Mouse (Mus musculus) embryonic facial prominence, embryonic 11.5 days (tissue): ENCODE results near the gene Fbxl3. TPM values are rescaled to one million over a fixed set of nuclear protein-coding genes. Genes with fewer than 3 reads are reported as not detected.

Experiments used
- ATAC-seq: fragments of 200-750 bp; cut with Nextera tagmentation; replicated peaks from 2 replicates; pipeline ENCODE4 v1.8.0; 2017; ENCODE audit warnings: low read depth; ENCODE audit not compliant: insufficient number of reproducible peaks, low FRiP score, low TSS enrichment
- DNase-seq: peaks from one replicate; pipeline ENCODE4 v3.0.0-alpha.2; 2015; ENCODE audit warnings: low spot score
- H3K27ac ChIP-seq: fragments of 300-500 bp; sonication (generic); replicated peaks from 2 replicates; pipeline ENCODE4 v1.5.1; 2014; ENCODE audit warnings: mild to moderate bottlenecking, low read depth, low read length, control low read depth
- H3K27me3 ChIP-seq: fragments of 300-500 bp; sonication (generic); 2 replicates; pipeline ENCODE4 v1.6.1; 2014; ENCODE audit warnings: mild to moderate bottlenecking, low read length, moderate library complexity, mixed read lengths; ENCODE audit not compliant: control insufficient read depth, insufficient read depth
- H3K36me3 ChIP-seq: fragments of 300-500 bp; sonication (generic); replicated peaks from 2 replicates; pipeline ENCODE4 v1.6.1; 2014; ENCODE audit warnings: low read depth, mild to moderate bottlenecking, low read length, moderate library complexity, mixed read lengths; ENCODE audit not compliant: control insufficient read depth, insufficient read depth
- H3K4me1 ChIP-seq: fragments of 300-500 bp; sonication (generic); 2 replicates; pipeline ENCODE4 v1.6.1; 2014; ENCODE audit warnings: low read length, mixed read lengths; ENCODE audit not compliant: control insufficient read depth, insufficient read depth
- H3K4me2 ChIP-seq: fragments of 300-500 bp; sonication (generic); 2 replicates; pipeline ENCODE4 v1.6.1; 2014; ENCODE audit warnings: low read depth, mild to moderate bottlenecking, control low read depth, low read length, moderate library complexity
- H3K4me3 ChIP-seq: fragments of 300-500 bp; sonication (generic); 2 replicates; pipeline ENCODE4 v1.5.1; 2014; ENCODE audit warnings: low read depth, low read length, control low read depth
- H3K9ac ChIP-seq: fragments of 300-500 bp; sonication (generic); replicated peaks from 2 replicates; pipeline ENCODE4 v1.6.1; 2014; ENCODE audit warnings: mild to moderate bottlenecking, control low read depth, low read length
- H3K9me3 ChIP-seq: fragments of 300-500 bp; sonication (generic); replicated peaks from 2 replicates; pipeline ENCODE4 v1.6.1; 2016; ENCODE audit warnings: mild to moderate bottlenecking, low read length, inconsistent platforms, mixed read lengths; ENCODE audit not compliant: control insufficient read depth
- WGBS: fragments of 180-500 bp; shearing (Covaris S2); extraction: QIAGEN DNeasy Blood & Tissue Kit; methylation state at CpG from one replicate; pipeline ENCODE4 v1.1.7; 2014; 5-methylcytosine and 5-hydroxymethylcytosine counted together
- polyA plus RNA-seq: library from polyadenylated mRNA; unstranded; fragments of >200 nt; fragmentation: Nextera tagmentation; extraction: Ambion mirVana; gene quantifications from 2 replicates; pipeline ENCODE4 v1.2.1, GENCODE M21; 2014

The Fbxl3 gene
- polyA plus RNA-seq, 1 experiment from 2014 or later: 27.2 TPM

DNA sequence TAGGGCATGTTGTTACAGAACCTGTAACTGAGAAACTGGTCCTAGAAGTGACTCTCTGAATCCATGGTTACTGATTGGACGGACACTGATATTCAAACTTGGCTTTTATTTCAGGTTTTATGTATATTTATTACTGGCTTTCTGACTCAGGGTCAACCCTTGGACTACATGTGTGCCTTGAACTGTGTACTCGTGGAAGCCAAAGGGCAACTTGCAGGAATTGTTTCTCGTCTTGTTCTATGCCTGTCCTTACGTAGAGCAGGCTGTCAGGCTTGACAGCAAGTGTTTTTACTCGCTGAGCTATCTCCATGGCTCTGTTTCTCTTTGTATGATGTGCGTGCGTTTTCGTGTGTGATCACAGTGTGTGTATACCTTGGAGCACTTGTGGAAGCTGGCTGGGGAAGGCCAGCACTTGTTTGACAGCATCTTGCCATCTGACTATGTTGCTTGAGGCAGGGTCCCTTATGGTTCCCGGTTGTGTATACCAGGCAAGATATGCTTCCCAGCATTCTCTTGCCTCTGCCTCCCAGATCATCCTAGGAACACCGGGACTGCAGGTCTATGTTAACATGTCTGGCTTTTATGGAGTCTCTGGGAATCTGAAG, 3.5 kb upstream of the Fbxl3 start:
- Histone ChIP-seq H3K36me3 (no peaks in the 10 kb centered on the region), H3K9me3 (no peaks in the 10 kb centered on the region), H3K9ac (no peak overlapping the region), H3K27ac (no peak overlapping the region), H3K4me1 (no peaks in the 10 kb centered on the region), H3K4me3 (no peak overlapping the region), H3K4me2 (no peak overlapping the region), H3K27me3 (no peaks in the 10 kb centered on the region)
- WGBS: 77% methylated on average over 10 of the region's 10 CpGs
- DNase-seq (no peak), ATAC-seq (no peak)

DNA sequence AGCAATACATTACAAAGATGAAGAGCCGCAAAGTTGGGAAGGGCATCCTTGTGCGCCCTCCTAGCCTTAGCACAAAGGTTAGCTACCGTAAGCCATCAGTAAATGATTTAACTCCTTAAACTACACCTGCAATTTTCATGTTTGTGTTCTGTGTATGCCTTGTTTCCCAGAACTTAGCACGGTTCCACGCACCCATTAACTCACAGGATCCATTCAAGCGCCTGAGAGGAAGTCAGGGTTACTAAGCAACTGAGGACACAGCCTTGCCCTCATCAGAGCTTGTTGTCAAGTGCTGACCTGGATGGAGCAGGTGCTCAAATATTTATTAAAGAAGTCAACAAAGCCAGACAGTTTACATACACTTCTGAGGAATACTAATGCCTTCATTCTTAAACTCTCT, 2.9 kb upstream of the Fbxl3 start:
- ATAC-seq: no peak
- Histone ChIP-seq H3K4me1 (no peaks in the 10 kb centered on the region), H3K36me3 (no peaks in the 10 kb centered on the region), H3K9me3 (no peaks in the 10 kb centered on the region), H3K27me3 (no peaks in the 10 kb centered on the region), H3K4me2 (no peak overlapping the region), H3K27ac (no peak overlapping the region), H3K9ac (no peak overlapping the region), H3K4me3 (no peak overlapping the region)
- 71% methylated on average over 6 of the region's 6 CpGs for WGBS
- DNase-seq: no peak

GRCm38 (mm10) chr14:103101171-103101570, 1.8 kb upstream of the Fbxl3 start:
- Histone ChIP-seq H3K27ac (no peak overlapping the region), H3K9ac (no peak overlapping the region), H3K4me2 (no peak overlapping the region), H3K27me3 (no peaks in the 10 kb centered on the region), H3K9me3 (no peaks in the 10 kb centered on the region), H3K4me1 (no peaks in the 10 kb centered on the region), H3K36me3 (no peaks in the 10 kb centered on the region), H3K4me3 (no peak overlapping the region)
- DNase-seq (no peak), ATAC-seq (no peak)
- 77% methylated on average over 3 of the region's 3 CpGs for WGBS

DNA sequence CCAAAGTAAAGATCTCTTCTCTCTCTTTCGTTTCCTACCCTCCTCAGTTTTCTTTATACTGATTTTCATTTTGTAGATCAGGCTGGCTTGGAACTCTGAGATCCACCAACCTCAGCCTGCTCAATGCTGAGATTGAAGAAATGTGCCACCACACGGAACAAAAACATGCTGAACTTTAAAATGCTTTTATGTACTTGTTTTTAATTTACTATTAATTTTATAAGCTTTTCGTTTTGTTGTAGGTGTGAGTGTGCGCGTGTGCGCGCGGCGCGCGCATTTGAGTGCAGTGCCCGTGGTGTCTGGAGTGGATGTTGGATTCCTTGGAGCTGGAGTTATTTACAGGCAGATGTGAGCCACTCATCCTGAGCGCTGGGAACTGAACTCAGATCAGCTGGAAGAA, 930 bp upstream of the Fbxl3 start:
- Histone ChIP-seq H3K9me3 (no peaks in the 10 kb centered on the region), H3K4me3 (no peak overlapping the region), H3K27ac (no peak overlapping the region), H3K27me3 (no peaks in the 10 kb centered on the region), H3K4me1 (no peaks in the 10 kb centered on the region), H3K36me3 (no peaks in the 10 kb centered on the region; the same call in 1 of the 2 replicates), H3K9ac (no peak overlapping the region), H3K4me2 (no peak overlapping the region)
- no peak for DNase-seq
- ATAC-seq: no peak
- 87% methylated on average over 13 of the region's 13 CpGs for WGBS

DNA sequence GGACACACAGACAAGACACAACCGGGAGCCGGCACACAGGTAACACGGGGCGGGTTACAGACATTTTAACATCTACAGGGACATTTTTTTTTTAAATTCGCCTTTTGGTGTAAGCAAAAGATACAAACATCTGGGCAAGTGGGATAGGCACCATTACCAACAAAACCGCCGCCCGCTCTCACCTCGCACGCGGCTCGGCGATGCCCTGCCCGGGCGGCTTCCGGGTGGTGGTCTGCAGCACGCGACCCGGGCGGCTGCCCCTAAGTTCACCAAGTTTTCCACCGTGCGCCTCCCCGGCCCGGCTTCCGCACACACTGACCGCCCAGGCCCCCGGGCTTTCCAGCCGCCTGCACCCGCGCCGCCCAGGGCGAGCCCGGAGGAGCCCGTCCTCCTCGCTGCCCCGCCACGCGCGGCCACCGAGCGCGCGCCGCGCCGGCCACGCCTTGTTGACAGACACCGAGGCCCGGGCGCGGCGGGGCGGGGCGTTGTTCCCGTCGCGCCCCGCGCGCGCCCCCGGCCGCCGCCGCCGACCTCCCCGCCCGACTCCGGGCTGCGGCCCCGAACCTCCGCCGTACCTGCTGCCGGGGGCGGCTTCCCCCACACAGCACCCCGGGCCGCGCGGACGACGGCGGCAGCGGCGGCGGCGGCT, 655 bp downstream of the Fbxl3 start:
- under 1% methylated on average over 40 of the region's 86 CpGs for WGBS
- H3K9ac ChIP-seq: peak overlapping the region; percentile 96

DNA sequence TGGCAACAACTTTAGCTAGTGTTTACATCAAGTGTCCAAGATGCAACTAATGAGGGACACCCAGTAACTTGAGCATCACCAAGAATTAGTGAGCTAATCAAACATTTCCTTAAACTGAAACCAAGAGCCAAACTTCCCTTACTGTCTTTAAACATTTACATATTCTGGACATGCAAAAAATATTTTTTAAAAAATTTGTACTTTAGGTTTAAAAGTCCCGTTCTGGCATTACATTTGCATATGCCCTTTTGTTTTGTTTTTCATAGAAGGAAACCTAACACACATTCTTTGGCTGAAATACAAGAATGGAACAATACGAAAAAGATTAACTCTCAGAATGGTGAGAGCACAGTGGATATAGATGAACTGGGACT, 1.2 kb downstream of the Fbxl3 start:
- no peak for ATAC-seq
- H3K4me3 ChIP-seq: peak overlapping the region; percentile 54

More for the DNA sequence above, 655 bp downstream of the Fbxl3 start:
- H3K4me2 ChIP-seq: peak overlapping the region; percentile 54
- peak overlapping the region; percentile 93 for H3K27ac ChIP-seq
- H3K36me3 ChIP-seq: no peaks in the 10 kb centered on the region; the same call in 1 of the 2 replicates
- no peaks in the 10 kb centered on the region for H3K27me3 ChIP-seq
- peak overlapping the region; percentile 54 for H3K4me3 ChIP-seq
- ATAC-seq: peak; percentile 74
- H3K4me1 ChIP-seq: no peaks in the 10 kb centered on the region
- DNase-seq: peak; percentile 87
- H3K9me3 ChIP-seq: no peaks in the 10 kb centered on the region

DNA sequence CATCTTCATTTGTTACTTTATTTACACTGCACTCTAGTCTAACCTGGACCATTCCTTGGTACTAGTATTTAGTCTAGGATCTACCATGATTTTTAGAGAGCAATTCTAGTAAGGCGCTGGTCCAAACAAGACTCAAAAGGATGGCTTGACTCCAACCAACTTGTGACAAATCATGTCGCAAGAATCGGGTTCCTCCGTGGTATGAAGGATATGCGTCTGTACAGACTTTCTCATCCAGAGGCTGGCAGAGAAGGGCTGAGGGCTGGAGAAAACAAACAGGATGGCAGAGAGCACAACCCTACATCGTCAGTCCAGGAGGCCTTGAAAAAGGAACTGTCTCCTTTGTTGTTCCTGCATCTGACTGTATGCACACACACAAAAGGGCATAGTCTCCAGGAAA, 2.7 kb downstream of the Fbxl3 start:
- Histone ChIP-seq H3K4me3 (no peak overlapping the region), H3K27me3 (no peaks in the 10 kb centered on the region), H3K9me3 (no peaks in the 10 kb centered on the region), H3K36me3 (no peaks in the 10 kb centered on the region; the same call in 1 of the 2 replicates), H3K27ac (no peak overlapping the region), H3K9ac (no peak overlapping the region), H3K4me2 (no peak overlapping the region), H3K4me1 (no peaks in the 10 kb centered on the region)
- DNase-seq (no peak), ATAC-seq (no peak)
- 86% methylated on average over 6 of the region's 6 CpGs for WGBS

More for the DNA sequence above, 1.2 kb downstream of the Fbxl3 start:
- no peaks in the 10 kb centered on the region for H3K9me3 ChIP-seq
- DNase-seq: no peak
- WGBS: 3% methylated on average over 2 of the region's 2 CpGs
- peak overlapping the region; percentile 96 for H3K9ac ChIP-seq
- H3K27ac ChIP-seq: no peak overlapping the region
- no peaks in the 10 kb centered on the region; the same call in 1 of the 2 replicates for H3K36me3 ChIP-seq
- no peaks in the 10 kb centered on the region for H3K4me1 ChIP-seq
- H3K4me2 ChIP-seq: peak overlapping the region; percentile 54
- H3K27me3 ChIP-seq: no peaks in the 10 kb centered on the region

DNA sequence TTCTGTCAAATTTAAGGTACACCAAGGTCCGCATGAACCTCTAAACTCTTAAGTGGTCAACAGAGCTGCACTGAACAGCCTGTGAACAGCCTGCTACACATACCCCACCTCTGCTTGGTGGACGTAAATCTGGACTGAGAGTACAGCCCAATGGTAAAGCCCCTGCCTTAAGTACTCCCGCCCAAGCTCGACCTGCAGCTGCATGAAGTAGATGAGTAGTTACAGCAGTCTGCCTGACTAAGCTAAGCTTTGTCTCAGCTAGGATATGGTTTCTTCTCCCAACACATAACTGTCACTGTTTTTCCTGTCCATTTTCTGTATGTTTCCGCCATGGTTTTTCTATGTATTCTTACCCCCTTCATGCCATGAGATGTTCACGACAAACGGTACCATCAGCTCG, 3.5 kb downstream of the Fbxl3 start:
- no peak overlapping the region for H3K9ac ChIP-seq
- no peak overlapping the region for H3K4me2 ChIP-seq
- no peak overlapping the region for H3K27ac ChIP-seq
- H3K27me3 ChIP-seq: no peaks in the 10 kb centered on the region
- no peak for DNase-seq
- no peak overlapping the region for H3K4me3 ChIP-seq
- WGBS: 92% methylated on average over 8 of the region's 8 CpGs
- no peak for ATAC-seq
- peaks cover under 1% of the 10 kb centered on the region; the same call in 1 of the 2 replicates for H3K36me3 ChIP-seq
- no peaks in the 10 kb centered on the region for H3K4me1 ChIP-seq
- H3K9me3 ChIP-seq: no peaks in the 10 kb centered on the region
